Mouse (Mus musculus): Measurements from ENCODE around the gene Rai1.

The Rai1 gene

DNA sequence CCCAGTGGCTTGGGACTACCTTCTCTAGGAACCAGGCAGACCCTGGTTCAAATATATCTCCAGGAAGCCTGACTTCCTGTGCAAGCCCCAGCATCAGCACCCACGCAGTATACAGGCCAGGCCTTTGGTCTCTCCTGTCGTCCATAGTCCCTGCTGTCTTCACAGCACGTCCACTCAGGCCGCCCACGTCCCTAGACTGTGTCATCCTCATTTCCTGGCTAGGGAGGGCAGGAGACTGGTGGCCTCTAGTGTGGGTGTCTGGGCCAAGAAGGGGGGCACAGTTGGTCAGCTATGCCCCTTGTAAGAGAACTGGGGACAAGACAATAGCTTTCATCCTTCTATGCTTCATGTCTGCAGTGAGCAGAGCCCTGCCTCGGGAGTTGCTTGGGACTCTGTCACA lies 87.7 kb downstream of the Rai1 start:
- DNase-seq (ENCODE audit: low read depth): no peak

DNA sequence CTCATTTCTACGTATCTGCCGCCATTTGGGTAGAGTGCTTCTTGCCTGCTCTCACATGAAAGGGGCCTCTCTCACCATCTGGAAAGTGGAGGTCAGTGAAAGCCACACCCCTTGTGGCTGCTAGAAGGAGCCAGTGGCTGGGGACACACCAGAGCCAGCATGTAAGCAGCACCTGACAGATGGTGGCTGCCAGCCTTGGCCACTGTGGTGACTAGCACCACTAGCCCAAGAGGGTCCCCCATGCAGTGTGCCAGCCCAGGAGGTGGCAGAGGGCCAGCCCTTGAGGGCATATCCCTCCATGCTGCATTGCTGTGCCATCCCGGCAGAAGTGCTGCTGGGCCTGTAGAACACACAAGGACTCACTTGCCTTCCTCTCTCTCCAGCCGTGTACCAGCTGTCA lies 88.7 kb downstream of the Rai1 start:
- DNase-seq (ENCODE audit: low read depth): no peak

DNA sequence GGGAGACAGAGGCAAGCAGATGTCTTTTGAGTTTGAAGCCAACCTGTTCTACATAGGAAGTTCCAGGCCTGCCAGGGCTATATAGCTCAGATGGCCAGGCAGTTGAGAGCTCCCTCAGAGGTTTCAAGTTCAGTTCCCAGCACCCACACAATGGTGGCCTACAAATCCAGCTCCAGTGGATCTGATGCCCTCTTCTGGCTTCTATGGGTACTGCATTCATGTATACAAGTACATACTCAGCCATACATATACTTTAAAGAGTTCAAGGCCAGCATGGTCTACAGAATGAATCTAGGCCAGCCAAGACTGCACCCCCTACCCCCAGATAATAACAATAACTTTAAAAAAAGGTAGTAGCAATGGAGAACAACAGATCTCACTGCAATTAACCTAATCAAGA lies 90.3 kb downstream of the Rai1 start:
- DNase-seq (ENCODE audit: low read depth): no peak

DNA sequence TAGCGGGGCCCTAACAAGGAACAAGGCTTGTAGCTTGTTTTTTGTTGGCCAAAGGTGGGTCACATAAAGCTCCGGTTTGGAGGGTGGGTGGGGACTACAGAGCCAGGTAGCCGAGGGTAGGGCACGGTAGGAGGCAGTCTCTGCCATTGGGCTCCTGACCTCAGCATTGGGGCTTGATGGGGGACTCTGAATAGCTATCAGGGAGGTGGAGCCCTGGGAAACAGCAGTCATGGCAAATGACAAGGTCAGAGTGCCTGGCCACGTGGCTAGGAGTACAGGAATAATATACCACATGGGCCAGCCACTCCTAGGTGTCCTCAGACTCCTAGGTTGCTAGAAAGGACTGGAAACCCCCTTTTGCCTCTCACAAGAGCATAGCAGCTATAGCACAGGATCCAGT lies 91.5 kb downstream of the Rai1 start:
- no peak for DNase-seq (ENCODE audit: low read depth)

DNA sequence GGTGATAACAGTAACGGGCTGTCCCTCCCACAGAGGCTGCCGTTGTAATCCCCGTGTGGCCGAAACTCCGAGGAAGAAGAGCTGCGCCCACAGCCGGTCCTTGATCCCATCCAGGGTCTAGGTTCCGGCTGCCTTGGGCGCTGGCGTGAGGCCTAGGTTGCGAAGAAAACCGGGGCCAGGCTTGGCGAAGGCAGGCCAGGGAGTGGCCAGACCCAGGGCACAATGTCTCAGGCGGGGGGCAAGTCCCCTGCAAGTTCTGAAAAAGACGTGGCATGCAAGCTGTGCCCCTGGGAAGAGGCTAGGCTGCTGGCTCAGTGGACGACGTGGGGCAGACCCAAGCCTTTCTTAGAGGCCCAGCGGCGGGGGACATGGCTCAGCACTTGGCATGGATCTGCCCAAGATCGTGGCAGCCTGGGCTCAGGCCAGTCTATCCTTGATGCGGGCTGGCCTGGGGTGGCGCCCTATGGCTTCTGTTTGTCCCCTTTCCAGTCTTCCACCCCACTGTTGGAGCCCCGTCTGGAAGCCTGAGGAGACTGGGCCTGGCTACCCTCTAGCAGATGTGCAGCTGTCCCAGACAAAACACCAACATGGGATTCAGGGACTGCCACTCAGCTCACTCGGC lies 93.3 kb downstream of the Rai1 start:
- DNase-seq (ENCODE audit: low read depth): no peak

DNA sequence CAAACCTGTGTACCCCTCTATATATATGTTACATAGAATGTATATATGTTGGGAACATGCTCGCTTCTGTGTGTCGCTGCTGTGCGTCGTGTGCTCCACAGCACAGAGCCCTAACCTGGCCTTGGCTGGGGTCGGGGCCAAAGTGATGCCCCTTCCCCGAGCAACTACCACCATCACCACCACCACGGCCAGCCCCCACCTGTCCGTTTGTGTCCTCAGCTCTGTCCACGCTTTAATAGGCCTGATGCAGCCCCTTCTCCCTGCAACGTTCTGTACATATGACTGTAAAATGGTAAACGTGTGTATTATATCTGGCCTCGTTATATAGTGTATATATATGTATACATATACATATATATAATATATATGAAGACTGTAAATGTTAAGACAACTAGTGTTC lies 93.8 kb downstream of the Rai1 start:
- DNase-seq (ENCODE audit: low read depth): no peak

DNA sequence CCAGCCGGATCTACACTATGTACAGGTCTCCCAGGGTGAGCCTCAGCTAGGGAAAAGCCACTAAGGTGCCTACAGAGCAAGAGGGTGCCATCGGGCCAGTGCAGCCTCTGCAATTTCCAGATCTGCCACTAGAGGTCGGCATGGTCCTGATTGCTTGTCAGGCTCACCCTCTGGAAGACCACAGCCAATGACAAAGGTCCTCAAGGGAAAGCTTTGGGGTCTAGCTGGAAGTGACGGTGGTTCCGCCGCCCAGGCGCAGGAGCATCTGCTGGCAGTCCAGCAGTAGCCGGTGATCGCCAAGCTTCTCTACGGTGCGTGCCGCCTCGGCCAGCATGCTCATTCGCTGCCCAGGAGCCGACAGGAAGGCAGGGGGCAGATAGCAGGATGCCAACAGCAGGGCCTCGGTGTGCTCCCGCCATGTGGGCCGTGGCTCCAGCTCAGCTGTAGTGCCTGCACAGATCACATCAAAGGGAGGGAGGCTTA lies 94.9 kb downstream of the Rai1 start:
- peak; percentile 65 for DNase-seq (ENCODE audit: low read depth)

DNA sequence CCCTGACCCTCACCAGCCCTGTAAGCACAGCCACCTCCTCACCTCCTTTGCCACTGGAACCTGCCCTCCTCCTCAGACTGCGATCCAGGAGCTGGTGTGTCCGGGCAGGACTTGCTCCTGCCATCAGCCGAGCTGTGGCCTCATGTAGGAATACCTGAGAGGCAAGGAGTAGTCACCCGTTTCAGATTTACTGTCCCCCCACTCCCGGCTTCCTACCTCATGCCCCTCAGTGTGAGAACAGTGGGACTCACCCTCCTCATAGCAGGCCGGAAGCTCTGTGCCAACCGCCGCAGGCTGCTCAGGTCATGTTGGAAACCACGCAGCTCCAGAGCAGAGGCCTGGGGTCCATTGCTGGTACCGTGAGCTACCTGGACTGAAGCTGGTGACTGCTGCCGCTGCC lies 95.6 kb downstream of the Rai1 start:
- no peak for DNase-seq (ENCODE audit: low read depth)

DNA sequence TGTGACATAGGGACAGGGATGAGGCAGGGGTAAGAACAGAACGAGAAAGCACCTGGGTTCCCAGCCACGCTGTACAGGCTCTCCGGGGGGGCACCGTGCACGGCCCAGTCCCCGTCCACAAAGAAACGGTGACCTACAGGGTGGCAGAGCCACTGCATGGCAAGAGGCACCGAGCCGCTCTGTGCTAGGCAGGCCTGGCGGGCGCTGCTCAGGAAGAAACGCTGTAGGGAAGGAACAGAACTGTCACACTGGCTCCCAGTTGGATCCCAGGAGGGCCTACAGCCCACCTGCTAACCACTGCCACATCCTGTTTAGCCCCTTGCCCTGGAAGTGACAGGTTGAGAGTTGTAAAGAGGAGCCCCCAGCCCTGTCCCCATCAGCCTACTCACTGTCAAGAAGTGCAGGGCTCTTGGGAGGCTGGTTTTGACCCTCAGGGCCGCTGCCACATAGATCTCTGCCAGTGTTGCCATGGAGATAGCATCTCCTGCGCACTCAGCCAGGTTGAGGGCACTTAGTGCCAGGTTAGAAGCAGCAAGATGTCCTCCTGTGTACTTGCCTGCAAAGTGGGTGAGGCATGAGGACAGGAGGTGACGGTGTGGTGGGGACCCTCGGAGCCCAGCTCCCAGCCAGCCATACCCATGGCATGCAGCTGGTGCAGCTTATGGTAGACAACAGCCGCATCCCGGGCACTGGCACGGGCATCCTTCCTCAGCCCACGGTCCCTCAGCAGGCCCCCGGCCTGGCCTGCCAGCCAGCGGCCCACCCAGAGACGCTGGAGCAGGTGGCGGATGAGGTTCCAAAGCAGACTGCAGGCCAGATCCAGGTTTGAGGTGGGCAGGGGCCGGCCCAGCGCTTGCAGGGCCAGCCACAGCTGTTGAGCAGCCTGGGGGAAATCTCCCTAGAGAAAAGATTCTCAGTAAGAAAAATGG lies 98.2 kb downstream of the Rai1 start:
- DNase-seq (ENCODE audit: low read depth): no peak

DNA sequence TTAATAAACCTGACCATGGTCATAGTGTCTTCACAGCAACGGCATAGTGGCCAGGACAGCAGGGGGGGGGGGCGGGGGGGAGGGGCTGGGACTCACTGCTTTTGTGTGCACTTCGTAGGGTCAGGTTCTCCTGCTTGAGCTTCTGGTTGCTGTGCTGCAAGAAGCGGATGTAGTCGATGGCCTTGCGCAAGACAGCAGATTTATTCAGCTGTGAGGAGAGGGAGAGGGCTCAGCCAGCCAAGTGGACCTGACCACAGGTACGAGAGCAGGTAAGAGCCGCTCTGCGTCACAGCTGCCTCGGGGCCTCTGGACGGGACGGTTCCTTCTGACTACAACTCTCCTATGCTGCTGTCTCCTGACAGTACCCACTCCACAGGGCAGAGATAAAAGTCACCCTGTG lies 100.2 kb downstream of the Rai1 start:
- no peak for DNase-seq (ENCODE audit: low read depth)

DNA sequence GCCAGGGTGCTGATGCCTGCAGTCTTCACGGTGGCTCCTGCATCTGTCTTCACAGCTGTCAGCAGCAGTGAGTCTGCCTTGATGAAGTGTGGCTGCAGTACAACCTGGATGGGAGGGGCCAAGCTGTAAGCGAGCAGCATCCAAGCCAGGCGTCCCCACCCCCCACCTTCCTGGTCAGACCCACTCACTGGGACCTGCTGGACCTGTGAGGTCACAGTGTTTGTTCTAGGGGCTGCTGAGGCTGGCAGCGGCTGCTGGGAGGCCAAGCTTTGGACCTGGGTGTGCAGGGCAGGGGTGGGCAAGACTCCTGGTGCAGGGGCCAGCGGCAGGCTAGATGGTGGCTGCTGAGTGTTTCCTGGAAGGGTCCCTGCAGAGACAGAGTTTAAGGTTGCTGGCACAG lies 101.4 kb downstream of the Rai1 start:
- DNase-seq (ENCODE audit: low read depth): no peak

DNA sequence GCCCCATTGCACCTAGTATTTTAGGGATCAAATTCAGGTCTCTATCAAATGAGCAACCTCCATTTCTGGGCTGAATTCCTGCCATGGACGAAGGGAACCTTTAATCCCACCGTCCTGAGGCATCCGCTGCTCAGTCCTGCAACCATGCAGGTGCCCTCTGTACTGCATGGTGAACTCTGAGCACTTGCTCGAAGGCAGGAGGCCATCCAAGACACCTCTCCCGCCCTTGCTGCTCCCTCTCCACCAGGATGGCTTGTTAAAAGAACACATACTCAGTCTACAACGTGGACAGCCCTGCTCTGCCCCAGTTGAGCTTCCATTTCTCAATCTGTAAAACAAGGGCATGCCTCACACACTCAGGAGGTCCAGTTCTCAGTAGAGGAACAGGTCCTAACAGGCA lies 103.4 kb downstream of the Rai1 start:
- DNase-seq (ENCODE audit: low read depth): no peak

DNA sequence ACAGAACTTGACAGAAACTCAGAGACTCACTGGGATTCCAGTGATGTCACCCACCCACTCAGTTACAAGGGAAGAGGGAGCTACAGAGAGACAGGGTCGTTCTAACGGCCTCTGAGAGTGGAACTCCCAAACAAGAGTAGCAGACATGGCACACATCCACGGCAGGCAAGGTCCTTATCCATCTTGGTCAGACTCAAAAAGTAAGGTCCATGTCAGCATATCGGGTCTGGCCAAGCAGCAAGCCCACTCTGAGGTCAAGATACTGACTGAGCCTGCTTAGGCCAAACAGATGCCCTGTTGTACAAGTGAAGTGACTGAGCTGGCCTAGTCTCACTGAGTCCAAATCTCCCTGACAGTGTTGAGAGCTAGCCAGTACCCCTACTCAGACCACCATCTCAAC lies 103.9 kb downstream of the Rai1 start:
- DNase-seq (ENCODE audit: low read depth): no peak

DNA sequence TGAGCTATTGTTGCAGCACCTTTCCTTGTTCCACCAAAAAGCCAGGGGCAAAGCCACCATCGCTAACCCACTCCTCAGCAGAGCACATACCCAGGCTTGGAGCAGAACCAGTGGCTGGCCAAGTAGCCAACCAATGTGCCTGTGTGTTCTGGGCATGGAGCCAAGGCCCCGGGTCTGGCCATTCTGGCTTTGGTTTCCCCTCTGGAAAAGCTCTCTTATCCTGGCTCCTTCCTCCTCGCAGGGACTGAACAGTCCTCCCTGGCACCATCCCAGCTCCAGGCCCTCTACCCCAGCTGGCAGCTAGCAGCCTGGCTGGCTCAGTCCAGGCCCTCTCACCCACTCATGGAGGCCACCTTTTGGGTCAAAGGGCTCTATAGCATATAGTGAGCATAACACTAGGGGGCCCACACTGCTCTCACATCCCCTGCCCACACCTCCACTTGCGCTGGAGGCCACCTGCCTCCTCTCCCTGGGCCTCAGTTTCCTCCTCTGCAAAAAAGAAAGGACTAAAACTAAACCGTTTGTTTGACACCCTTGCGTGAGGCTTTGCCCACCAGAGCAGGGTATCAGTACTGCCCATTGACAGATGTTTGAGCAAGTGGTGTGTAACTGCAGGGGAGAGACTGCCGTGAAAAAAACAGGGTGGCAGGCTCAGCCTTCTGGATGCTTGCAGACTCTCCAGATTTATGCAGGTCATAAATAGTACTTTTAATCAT lies 104.6 kb downstream of the Rai1 start:
- peak; percentile 44 for DNase-seq (ENCODE audit: low read depth)

DNA sequence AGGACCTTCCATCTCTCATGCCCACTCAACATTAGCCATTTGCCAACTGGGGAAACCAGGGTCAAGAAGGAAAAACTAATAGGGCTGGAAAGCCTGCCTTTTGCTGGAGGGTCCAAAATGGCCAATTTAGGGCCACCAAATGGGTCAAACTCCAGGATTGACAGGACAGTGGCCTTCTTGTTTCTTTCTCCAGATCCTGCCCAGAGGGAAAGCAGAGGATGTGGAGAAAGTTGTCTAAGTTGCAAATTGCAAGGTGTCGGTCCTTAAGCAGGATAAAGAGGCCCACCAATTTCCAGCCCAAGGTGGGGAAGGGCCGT lies 105.1 kb downstream of the Rai1 start:
- no peak for DNase-seq (ENCODE audit: low read depth)

DNA sequence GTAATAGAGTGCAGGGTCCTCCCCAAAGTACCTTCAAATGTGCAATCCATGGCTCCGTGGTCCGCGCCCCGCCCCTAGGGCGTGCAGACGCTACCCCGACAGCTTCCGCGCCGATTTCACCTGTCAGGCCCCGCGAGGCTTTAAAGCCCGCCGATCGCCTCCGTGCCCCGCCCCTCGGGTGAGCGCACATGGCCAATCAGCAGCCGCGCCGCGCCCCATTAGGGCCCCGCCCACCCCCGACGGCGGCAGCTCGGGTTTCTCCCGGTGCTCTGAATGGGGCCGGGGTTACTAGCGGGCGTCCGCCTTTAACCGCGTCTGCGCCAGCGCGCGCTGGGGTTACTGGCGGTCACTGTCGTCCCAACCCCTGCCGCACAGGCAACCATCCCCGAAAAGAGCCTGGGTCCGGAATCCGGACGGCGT lies 105.5 kb downstream of the Rai1 start:
- peak; percentile 64 for DNase-seq (ENCODE audit: low read depth)

DNA sequence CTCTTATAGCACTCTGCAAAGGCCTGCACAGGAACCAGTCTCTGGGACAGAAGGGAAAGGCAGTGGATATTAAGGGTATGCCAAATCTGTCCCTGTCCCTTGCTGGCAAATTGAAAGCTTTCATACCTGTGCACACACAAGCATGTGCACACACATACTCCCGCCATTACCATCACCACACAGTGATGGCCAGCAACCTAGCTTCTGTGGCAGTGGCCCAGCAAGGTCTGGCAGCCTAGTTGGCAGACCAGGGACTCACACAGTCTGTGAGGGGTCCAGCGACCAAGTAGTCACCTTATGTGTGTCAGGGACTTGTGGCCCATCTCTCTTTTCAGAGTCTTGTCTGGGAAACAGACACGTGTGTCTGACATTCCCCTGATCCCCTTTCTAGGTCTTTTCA lies 106.3 kb downstream of the Rai1 start:
- DNase-seq (ENCODE audit: low read depth): no peak

DNA sequence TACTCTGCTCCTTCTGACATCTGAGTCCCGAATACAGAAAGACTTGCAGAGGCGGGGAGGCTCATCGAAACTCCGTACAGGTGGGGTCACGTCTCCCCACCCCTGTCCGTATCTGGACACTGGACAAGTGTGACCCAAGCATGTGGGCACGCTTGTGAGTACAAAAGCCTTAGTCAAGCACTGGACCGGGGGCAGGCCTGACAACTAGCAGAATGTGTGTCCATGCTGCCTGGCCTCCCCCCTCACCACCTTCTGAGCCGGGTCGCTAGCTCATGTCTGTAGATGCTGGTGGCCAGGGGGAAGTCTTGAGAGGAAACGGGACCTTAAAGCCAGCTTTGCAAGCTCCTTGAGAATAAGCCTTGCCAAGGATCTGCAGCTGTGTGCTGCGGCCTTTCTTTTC lies 106.9 kb downstream of the Rai1 start:
- no peak for DNase-seq (ENCODE audit: low read depth)

DNA sequence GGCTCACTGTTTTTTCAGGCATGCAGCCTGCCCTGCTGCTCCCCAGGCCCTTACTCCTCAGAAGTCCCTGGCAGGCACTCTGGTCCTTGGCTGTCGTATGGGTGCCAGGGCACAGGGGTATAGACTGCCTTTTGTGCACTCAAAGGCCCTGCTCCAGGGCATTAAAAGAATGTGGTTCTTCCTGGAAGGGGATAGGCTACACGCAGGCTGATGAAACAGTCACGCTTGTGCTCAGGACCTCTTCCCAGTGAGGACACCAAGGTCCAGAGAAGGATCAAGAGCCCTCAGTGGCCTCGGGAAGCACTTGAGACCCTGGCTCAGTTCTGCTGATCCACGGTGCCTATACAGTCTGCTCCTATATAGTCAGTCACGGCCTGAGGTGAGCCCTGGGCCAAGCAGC lies 108.5 kb downstream of the Rai1 start:
- DNase-seq (ENCODE audit: low read depth): no peak

DNA sequence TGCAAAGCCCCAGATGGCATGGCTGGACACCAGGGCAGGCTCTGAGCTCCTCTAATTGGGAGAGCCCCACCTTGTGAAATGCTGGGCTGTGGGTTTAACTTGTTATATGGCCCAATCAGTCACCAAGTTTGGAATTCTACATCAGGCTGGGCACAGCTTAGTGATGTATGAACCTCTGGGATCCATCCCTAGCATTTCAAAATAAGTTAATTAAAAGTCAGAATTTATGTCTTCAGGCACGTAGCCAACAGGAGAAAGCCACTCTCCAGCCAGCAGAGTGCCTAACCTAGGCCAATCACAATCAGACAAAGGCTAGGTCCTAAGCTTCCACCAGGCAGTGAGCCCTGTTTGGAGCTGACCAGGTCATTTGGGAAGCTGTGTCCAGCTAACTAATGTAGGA lies 111.9 kb downstream of the Rai1 start:
- DNase-seq (ENCODE audit: low read depth): no peak

DNA sequence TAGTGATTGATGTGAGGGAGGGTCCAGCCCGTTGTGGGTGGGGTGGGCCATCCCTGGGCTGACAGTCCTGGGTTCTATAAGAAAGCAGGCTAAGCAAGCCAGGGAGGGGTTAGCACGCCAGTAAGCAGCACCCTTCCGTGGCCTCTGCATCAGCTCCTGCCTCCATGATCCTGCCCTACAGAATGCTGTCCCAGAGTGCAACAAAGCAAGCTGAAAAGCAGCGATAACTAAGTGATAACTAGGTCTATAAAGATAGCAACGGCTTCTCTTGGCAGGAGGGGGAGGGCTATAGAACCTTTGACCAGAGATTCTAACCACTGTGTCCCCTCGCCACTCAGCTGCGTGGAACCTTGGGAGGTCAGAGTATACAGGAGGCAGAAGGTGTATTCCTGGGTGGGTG lies 112.7 kb downstream of the Rai1 start:
- no peak for DNase-seq (ENCODE audit: low read depth)

DNA sequence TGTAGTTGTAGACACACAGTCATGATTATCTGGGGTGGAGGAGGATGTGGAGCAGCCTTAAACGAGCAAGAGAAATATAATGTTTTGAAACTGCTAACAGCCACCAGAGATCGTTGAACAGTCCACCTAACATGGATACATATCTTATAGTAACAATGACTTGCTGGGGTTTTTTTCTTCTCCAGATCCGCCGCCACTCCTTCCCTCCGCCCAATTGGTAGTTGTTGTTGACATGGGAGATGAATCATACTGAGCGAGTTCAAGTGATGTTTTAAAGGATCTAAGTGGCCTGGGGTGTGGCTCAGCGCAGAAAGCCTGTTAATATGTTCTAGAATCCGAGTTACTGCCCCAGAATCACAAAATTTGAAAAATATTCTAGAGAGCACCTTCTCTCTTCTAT lies 114.8 kb downstream of the Rai1 start:
- peak; percentile 56 for DNase-seq (ENCODE audit: low read depth)

DNA sequence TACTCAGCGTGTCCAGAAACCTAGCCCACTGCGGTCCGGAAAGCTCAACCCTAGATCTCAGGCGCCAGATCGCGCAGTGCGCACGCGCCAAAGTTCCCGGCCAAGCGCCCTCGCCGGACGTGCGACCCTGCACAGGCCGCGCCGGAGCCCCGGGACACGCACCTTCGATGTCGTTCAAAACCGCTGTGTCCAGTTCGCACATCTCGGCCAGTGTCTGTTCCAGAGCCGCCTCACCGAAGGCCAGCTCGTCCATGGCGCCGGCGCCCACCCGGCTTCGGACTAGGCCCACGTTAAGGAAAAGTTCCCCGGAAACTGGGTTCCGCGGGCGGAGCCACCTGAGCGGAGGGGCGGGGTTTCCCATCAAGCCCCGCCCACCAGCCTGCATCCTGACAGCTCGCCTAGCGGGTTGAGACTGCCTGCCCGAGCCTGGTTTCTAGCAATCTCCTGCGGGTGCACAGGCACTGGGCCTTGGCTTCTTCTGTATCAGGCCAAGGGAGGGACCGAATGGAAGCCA lies 115.5 kb downstream of the Rai1 start:
- DNase-seq (ENCODE audit: low read depth): peak; percentile 74
